Mouse (Mus musculus) lung, embryonic 15.5 days (tissue): ENCODE data around the gene Acot6. TPM values are rescaled to one million over a fixed set of nuclear protein-coding genes. Genes with fewer than 3 reads are reported as not detected.
A peak's percentile ranks its signal among the peaks of the same experiment; 100 is the strongest.
"Not testable (repeated sequence)": the region's sequence is repeated elsewhere in the genome, so short reads cannot be mapped to it uniquely, and the experiment has no call there.

Experiments
- ATAC-seq: fragments of 200-750 bp; cut with Nextera tagmentation; 2 replicates; pipeline ENCODE4 v1.8.0; 2017; ENCODE audit warnings: moderate number of reproducible peaks, borderline replicate concordance; ENCODE audit not compliant: low FRiP score, low TSS enrichment; ENCODE audit errors: extremely low read depth
- H3K27ac ChIP-seq: fragments of 300-500 bp; sonication (generic); 2 replicates; pipeline ENCODE4 v1.5.1; 2015; ENCODE audit warnings: moderate library complexity, mild to moderate bottlenecking, inconsistent platforms
- H3K27me3 ChIP-seq: fragments of 300-500 bp; sonication (generic); 2 replicates; pipeline ENCODE4 v1.6.1; 2015; ENCODE audit warnings: inconsistent platforms
- H3K36me3 ChIP-seq: fragments of 300-500 bp; sonication (generic); 2 replicates; pipeline ENCODE4 v1.6.1; 2015; ENCODE audit warnings: inconsistent platforms
- H3K4me1 ChIP-seq: fragments of 300-500 bp; sonication (generic); 2 replicates; pipeline ENCODE4 v1.6.1; 2015; ENCODE audit warnings: inconsistent platforms
- H3K4me2 ChIP-seq: fragments of 300-500 bp; sonication (generic); 2 replicates; pipeline ENCODE4 v1.6.1; 2015; ENCODE audit warnings: inconsistent platforms, mild to moderate bottlenecking, moderate library complexity
- H3K4me3 ChIP-seq: fragments of 300-500 bp; sonication (generic); 2 replicates; pipeline ENCODE4 v1.5.1; 2015; ENCODE audit warnings: mild to moderate bottlenecking, inconsistent platforms
- H3K9ac ChIP-seq: fragments of 300-500 bp; sonication (generic); 2 replicates; pipeline ENCODE4 v1.6.1; 2015; ENCODE audit warnings: inconsistent platforms
- H3K9me3 ChIP-seq: fragments of 300-500 bp; sonication (generic); 2 replicates; pipeline ENCODE4 v1.6.1; 2016; ENCODE audit warnings: inconsistent platforms
- WGBS: fragments of 180-500 bp; shearing (Covaris S2); methylation state at CpG from one replicate; pipeline ENCODE4 v1.1.7; 2015; 5-methylcytosine and 5-hydroxymethylcytosine counted together
- polyA plus RNA-seq: library from polyadenylated mRNA; unstranded; fragments of >200 nt; fragmentation: Nextera tagmentation; extraction: Ambion mirVana; gene quantifications from 2 replicates; pipeline ENCODE4 v1.2.1, GENCODE M21; 2015

Acot6 gene
- polyA plus RNA-seq, 1 experiment from 2014 or later, result 1.6 TPM

DNA sequence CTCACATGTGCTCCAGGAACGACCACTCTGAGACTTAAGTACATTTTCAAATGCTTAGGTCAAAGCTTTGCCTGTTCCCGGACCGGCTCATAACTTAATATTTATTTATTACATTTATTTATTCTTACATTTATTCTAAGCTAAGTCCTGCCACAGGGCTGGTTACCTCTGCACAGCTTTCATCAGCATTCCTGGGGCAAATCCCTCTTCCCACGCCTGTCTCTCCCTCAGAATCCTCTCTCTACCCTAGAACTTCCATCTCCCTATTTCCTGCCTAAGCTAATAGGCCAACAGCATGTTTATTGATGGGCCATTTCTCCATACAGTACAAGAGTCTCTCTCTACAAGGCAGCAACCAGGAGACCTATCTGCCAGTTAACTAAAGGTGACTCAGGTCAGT, 32.7 kb upstream of the Acot6 start:
- H3K36me3 ChIP-seq, result no peaks in the 10 kb centered on the region
- no peak overlapping the region for H3K4me2 ChIP-seq
- H3K27me3 ChIP-seq, result peaks cover 38% of the 10 kb centered on the region
- no peak overlapping the region for H3K9ac ChIP-seq
- no peak overlapping the region for H3K4me3 ChIP-seq
- 69% methylated on average over 4 of the region's 4 CpGs for WGBS
- no peak for ATAC-seq
- no peaks in the 10 kb centered on the region for H3K9me3 ChIP-seq
- no peaks in the 10 kb centered on the region for H3K4me1 ChIP-seq
- H3K27ac ChIP-seq, result no peak overlapping the region

GRCm38 (mm10) chr12:84068296-84068695, 32.2 kb upstream of the Acot6 start:
- ATAC-seq, result no peak
- Histone ChIP-seq H3K4me1 (no peaks in the 10 kb centered on the region), H3K36me3 (no peaks in the 10 kb centered on the region), H3K4me2 (no peak overlapping the region), H3K9ac (no peak overlapping the region), H3K4me3 (no peak overlapping the region), H3K27me3 (peaks cover 38% of the 10 kb centered on the region), H3K27ac (no peak overlapping the region), H3K9me3 (no peaks in the 10 kb centered on the region)
- WGBS, result 67% methylated on average over 8 of the region's 8 CpGs

DNA sequence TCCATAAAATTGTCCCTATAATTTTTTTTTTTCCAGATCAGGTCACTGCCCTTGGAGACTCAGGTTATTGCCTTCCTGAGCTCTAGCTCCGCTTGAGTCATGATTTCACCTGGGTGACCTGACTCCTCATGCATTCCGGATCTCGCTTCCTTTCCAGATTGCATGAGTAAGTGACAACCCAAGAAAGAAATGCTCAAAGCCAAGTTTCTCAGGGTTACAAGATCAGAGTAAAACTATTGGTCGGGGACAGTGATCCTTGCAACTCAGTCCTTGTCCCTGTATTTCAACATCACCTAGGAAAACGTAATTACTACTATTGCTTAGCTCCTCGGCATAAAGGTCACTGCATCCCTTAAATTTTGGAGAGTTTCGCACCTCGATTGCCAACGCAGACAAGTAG, 31.5 kb upstream of the Acot6 start, which contains the start of gene Acot5:
Gene Acot5, plus strand, starts transcription at position 340 of the 400 bp plus-strand sequence.
- Histone ChIP-seq H3K27ac (no peak within 1 kb of the TSS), H3K4me1 (no peaks in the 10 kb centered on the region), H3K9me3 (no peaks in the 10 kb centered on the region), H3K36me3 (no peaks in the 10 kb centered on the region), H3K9ac (0 out of 2 replicates have a peak within 1 kb of the TSS, but pooled peaks have one; percentile 16), H3K4me2 (peak within 1 kb of the TSS; percentile 72), H3K4me3 (peak within 1 kb of the TSS; percentile 42), H3K27me3 (peaks cover 38% of the 10 kb centered on the region)
- no peak for ATAC-seq
- 39% methylated on average over 9 of the region's 9 CpGs for WGBS

DNA sequence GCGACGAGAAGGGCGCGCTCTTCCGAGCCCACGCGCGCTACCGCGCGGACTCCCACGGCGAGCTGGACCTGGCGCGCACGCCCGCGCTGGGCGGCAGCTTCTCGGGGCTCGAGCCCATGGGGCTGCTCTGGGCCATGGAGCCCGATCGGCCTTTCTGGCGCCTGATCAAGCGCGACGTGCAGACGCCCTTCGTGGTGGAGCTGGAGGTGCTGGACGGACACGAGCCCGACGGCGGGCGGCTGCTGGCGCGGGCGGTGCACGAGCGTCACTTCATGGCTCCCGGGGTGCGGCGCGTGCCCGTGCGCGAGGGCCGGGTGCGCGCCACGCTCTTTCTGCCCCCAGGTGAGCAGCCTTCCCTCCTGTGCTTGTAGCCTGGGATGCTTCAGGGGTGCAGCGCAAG, 30.9 kb upstream of the Acot6 start:
- Histone ChIP-seq H3K4me3 (peak overlapping the region; percentile 42), H3K9ac (0 out of 2 replicates have a peak overlapping the region, but pooled peaks have one; percentile 16), H3K4me2 (peak overlapping the region; percentile 72), H3K27me3 (peaks cover 38% of the 10 kb centered on the region)
- H3K36me3 ChIP-seq, H3K27ac ChIP-seq, H3K9me3 ChIP-seq, ATAC-seq, H3K4me1 ChIP-seq: not testable (repeated sequence)
- WGBS, result 1% methylated on average over 39 of the region's 52 CpGs

- H3K36me3 ChIP-seq, result no peaks in the 10 kb centered on the region
- no peaks in the 10 kb centered on the region for H3K9me3 ChIP-seq
- H3K27me3 ChIP-seq, result peaks cover 36% of the 10 kb centered on the region
- H3K9ac ChIP-seq, result no peak overlapping the region
- no peaks in the 10 kb centered on the region for H3K4me1 ChIP-seq
- no peak overlapping the region for H3K4me2 ChIP-seq
- ATAC-seq, result no peak
- no peak overlapping the region for H3K27ac ChIP-seq
- WGBS, result 82% methylated on average over 2 of the region's 2 CpGs
- H3K4me3 ChIP-seq, result no peak overlapping the region
Observed at GRCm38 (mm10) chr12:84071696-84072095, 28.8 kb upstream of the Acot6 start.

- no peak overlapping the region for H3K4me3 ChIP-seq
- ATAC-seq, result no peak
- H3K36me3 ChIP-seq, result no peaks in the 10 kb centered on the region
- no peaks in the 10 kb centered on the region for H3K4me1 ChIP-seq
- H3K4me2 ChIP-seq, result no peak overlapping the region
- 68% methylated on average over 4 of the region's 4 CpGs for WGBS
- no peak overlapping the region for H3K27ac ChIP-seq
- no peak overlapping the region for H3K9ac ChIP-seq
- no peaks in the 10 kb centered on the region for H3K9me3 ChIP-seq
- no peaks in the 10 kb centered on the region for H3K27me3 ChIP-seq
Observed at GRCm38 (mm10) chr12:84077371-84077990, 23.0 kb upstream of the Acot6 start.

DNA sequence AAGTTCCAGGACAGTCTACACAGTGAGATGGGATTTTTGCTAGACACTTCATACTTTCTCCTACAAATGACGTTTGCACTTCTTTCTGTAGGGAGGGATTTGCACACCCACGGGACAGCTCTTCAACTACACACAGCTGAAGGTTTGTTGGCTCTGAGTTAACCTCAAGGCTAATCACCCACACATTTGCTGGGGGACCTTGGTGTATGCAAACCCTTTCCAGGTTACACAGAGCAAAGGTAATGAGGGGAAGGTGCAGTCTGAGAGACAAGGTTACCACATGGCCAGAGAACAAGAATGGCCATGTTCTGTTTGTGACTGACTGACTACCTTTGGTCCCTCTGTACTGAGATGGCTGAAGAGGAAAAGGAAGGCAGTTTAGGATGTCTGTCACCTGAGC, 16.6 kb upstream of the Acot6 start:
- no peak for ATAC-seq
- Histone ChIP-seq H3K9ac (no peak overlapping the region), H3K27me3 (no peaks in the 10 kb centered on the region), H3K9me3 (no peaks in the 10 kb centered on the region), H3K4me3 (no peak overlapping the region), H3K4me2 (no peak overlapping the region), H3K36me3 (no peaks in the 10 kb centered on the region), H3K4me1 (no peaks in the 10 kb centered on the region), H3K27ac (no peak overlapping the region)
- 81% methylated on average over 2 of the region's 2 CpGs for WGBS

- no peaks in the 10 kb centered on the region for H3K9me3 ChIP-seq
- no peak for ATAC-seq
- no peak overlapping the region for H3K9ac ChIP-seq
- H3K36me3 ChIP-seq, result no peaks in the 10 kb centered on the region
- no peak overlapping the region for H3K27ac ChIP-seq
- no peak overlapping the region for H3K4me2 ChIP-seq
- no peak overlapping the region for H3K4me3 ChIP-seq
- H3K4me1 ChIP-seq, result no peaks in the 10 kb centered on the region
- no peaks in the 10 kb centered on the region for H3K27me3 ChIP-seq
- 54% methylated on average over 4 of the region's 4 CpGs for WGBS
Observed at GRCm38 (mm10) chr12:84084581-84084980, 15.9 kb upstream of the Acot6 start.

- not testable (repeated sequence) for H3K4me1 ChIP-seq, H3K27ac ChIP-seq, H3K27me3 ChIP-seq, H3K36me3 ChIP-seq, H3K4me3 ChIP-seq, H3K9ac ChIP-seq, H3K9me3 ChIP-seq, H3K4me2 ChIP-seq, ATAC-seq
- 85% methylated on average over 5 of the region's 5 CpGs for WGBS
Observed at GRCm38 (mm10) chr12:84094666-84095065, 5.8 kb upstream of the Acot6 start.

GRCm38 (mm10) chr12:84099605-84100004, 849 bp upstream of the Acot6 start:
- Histone ChIP-seq H3K9ac (no peak overlapping the region), H3K4me3 (no peak overlapping the region), H3K36me3 (no peaks in the 10 kb centered on the region), H3K27ac (no peak overlapping the region), H3K4me2 (no peak overlapping the region), H3K9me3 (no peaks in the 10 kb centered on the region), H3K4me1 (no peaks in the 10 kb centered on the region; the same call in 1 of the 2 replicates), H3K27me3 (no peaks in the 10 kb centered on the region)
- ATAC-seq, result no peak
- WGBS, result 89% methylated on average over 2 of the region's 2 CpGs

DNA sequence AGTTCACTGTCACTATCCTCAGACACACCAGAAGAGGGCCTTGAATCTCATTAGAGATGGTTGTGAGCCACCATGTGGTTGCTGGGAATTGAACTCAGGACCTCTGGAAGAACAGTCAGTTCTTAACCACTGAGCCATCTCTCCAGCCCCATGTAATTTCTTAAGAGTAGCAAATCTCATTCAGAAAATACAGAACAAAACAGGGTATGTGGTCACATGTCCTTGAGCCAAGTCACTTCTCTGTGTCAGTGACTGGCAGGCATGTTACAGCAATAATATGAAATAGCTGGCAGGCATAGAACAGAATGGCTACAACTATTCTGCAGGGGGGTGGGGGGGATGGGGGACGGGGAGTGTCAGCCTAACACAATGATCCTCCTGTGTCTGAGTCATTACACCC, 383 bp upstream of the Acot6 start:
- no peak overlapping the region for H3K9ac ChIP-seq
- 38% methylated on average over 1 of the region's 1 CpGs for WGBS
- no peaks in the 10 kb centered on the region for H3K27me3 ChIP-seq
- H3K27ac ChIP-seq, result no peak overlapping the region
- H3K4me2 ChIP-seq, result peak overlapping the region; percentile 91
- H3K36me3 ChIP-seq, result no peaks in the 10 kb centered on the region
- no peak for ATAC-seq
- no peaks in the 10 kb centered on the region for H3K9me3 ChIP-seq
- no peaks in the 10 kb centered on the region; the same call in 1 of the 2 replicates for H3K4me1 ChIP-seq
- no peak overlapping the region; the same call in 1 of the 2 replicates for H3K4me3 ChIP-seq

DNA sequence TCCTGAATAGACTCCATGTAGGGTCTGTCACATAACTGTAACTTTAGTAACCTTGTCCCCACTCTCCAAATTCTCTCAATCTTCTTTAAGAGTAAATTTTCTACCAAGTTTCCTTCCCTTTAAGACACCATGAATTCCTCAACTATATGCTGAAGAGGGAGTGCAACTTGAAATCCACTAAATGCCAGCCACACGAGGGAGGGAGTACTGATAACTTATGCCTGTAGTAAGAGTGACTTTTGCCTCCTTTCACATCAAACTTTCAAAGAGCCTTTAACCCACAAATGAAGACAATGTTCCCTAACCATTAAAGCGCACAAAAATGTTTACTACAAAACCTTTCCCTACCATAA, 1.0 kb downstream of the Acot6 start:
- Histone ChIP-seq H3K4me1 (no peaks in the 10 kb centered on the region; the same call in 1 of the 2 replicates), H3K4me3 (peak overlapping the region; percentile 52), H3K4me2 (peak overlapping the region; percentile 91), H3K27ac (peak overlapping the region; percentile 15; the same call in 1 of the 2 replicates), H3K27me3 (no peaks in the 10 kb centered on the region), H3K36me3 (no peaks in the 10 kb centered on the region), H3K9ac (peak overlapping the region; percentile 58; the same call in 1 of the 2 replicates), H3K9me3 (no peaks in the 10 kb centered on the region)
- ATAC-seq, result no peak
- WGBS, result 47% methylated on average over 2 of the region's 2 CpGs

DNA sequence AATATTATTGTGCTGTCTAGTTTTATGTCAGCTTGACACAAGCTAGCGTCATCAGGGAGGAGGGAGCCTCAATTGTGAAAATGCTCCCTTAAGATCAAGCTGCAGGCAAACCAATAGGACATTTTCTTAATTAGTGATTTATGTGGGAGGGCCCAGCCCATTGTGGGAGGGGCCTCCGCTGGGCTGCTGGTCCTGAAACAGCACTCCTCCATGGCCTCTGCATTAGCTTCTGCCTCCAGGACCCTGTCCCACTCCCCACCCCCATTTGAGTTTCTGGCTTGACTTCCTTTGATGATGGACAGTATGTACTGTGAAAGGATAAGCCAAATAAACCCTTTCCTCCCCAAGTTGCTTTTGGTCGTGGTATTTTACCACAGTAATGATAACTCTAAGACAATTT, 6.6 kb downstream of the Acot6 start:
- ATAC-seq, result no peak
- Histone ChIP-seq H3K4me1 (no peaks in the 10 kb centered on the region), H3K9me3 (no peaks in the 10 kb centered on the region), H3K4me3 (no peak overlapping the region), H3K9ac (no peak overlapping the region), H3K4me2 (no peak overlapping the region), H3K27me3 (no peaks in the 10 kb centered on the region), H3K27ac (no peak overlapping the region), H3K36me3 (no peaks in the 10 kb centered on the region)
- WGBS, result 80% methylated on average over 3 of the region's 3 CpGs
